Mouse (Mus musculus) forebrain, embryonic 12.5 days (tissue): ENCODE results near the gene Sema3e. TPM values are rescaled to one million over a fixed set of nuclear protein-coding genes. Genes with fewer than 3 reads are reported as not detected.

Source experiments
- ATAC-seq: fragments of 200-750 bp; cut with Nextera tagmentation; 2 replicates; pipeline ENCODE4 v1.8.0; 2017; ENCODE audit warnings: moderate TSS enrichment; ENCODE audit not compliant: low FRiP score
- H3K27ac ChIP-seq: fragments of 300-500 bp; sonication (generic); 2 replicates; pipeline ENCODE4 v1.5.1; 2016; ENCODE audit warnings: mild to moderate bottlenecking
- H3K27me3 ChIP-seq: fragments of 300-500 bp; sonication (generic); 2 replicates; pipeline ENCODE4 v1.6.1; 2016; ENCODE audit warnings: mild to moderate bottlenecking
- H3K36me3 ChIP-seq: fragments of 300-500 bp; sonication (generic); replicated peaks from 2 replicates; pipeline ENCODE4 v1.6.1; 2016; ENCODE audit warnings: mild to moderate bottlenecking
- H3K4me1 ChIP-seq: fragments of 300-500 bp; sonication (generic); 2 replicates; pipeline ENCODE4 v1.6.1; 2016
- H3K4me2 ChIP-seq: fragments of 300-500 bp; sonication (generic); 2 replicates; pipeline ENCODE4 v1.6.1; 2016; ENCODE audit warnings: mild to moderate bottlenecking, moderate library complexity
- H3K4me3 ChIP-seq: fragments of 300-500 bp; sonication (generic); replicated peaks from 2 replicates; pipeline ENCODE4 v1.5.1; 2016; ENCODE audit warnings: mild to moderate bottlenecking
- H3K9ac ChIP-seq: fragments of 300-500 bp; sonication (generic); 2 replicates; pipeline ENCODE4 v1.6.1; 2016; ENCODE audit warnings: mild to moderate bottlenecking
- H3K9me3 ChIP-seq: fragments of 300-500 bp; sonication (generic); 2 replicates; pipeline ENCODE4 v1.6.1; 2016
- WGBS: fragments of 180-500 bp; shearing (Covaris S2); methylation state at CpG from one replicate; pipeline ENCODE4 v1.1.7; 2016; 5-methylcytosine and 5-hydroxymethylcytosine counted together
- polyA plus RNA-seq: library from polyadenylated mRNA; unstranded; fragments of >200 nt; fragmentation: Nextera tagmentation; extraction: Ambion mirVana; gene quantifications from 2 replicates; pipeline ENCODE4 v1.2.1, GENCODE M21; 2016

The Sema3e gene
- polyA plus RNA-seq, 1 experiment from 2014 or later: 1.3 TPM

GRCm38 (mm10) chr5:14090609-14090969 is 65.5 kb downstream of the Sema3e start:
- Histone ChIP-seq H3K36me3 (no peaks in the 10 kb centered on the region), H3K9me3 (no peaks in the 10 kb centered on the region), H3K4me3 (no peak overlapping the region), H3K4me1 (peaks cover 7% of the 10 kb centered on the region), H3K9ac (no peak overlapping the region), H3K27me3 (no peaks in the 10 kb centered on the region), H3K4me2 (no peak overlapping the region), H3K27ac (no peak overlapping the region)
- no peak for ATAC-seq
- WGBS: 81% methylated on average over 4 of the region's 4 CpGs

- Histone ChIP-seq H3K4me2 (peak overlapping the region; percentile 27; the same call in 1 of the 2 replicates), H3K4me3 (no peak overlapping the region)
- 48% methylated on average over 14 of the region's 14 CpGs for WGBS
Measured at GRCm38 (mm10) chr5:14092262-14092776, 67.2 kb downstream of the Sema3e start.

GRCm38 (mm10) chr5:14096196-14096595 is 71.1 kb downstream of the Sema3e start:
- no peak for ATAC-seq
- H3K4me2 ChIP-seq: no peak overlapping the region

More at GRCm38 (mm10) chr5:14092262-14092776, 67.2 kb downstream of the Sema3e start:
- Histone ChIP-seq H3K9me3 (no peaks in the 10 kb centered on the region), H3K27me3 (no peaks in the 10 kb centered on the region), H3K27ac (no peak overlapping the region), H3K36me3 (no peaks in the 10 kb centered on the region), H3K4me1 (peaks cover 7% of the 10 kb centered on the region), H3K9ac (no peak overlapping the region)
- ATAC-seq: no peak; the same call in 1 of the 2 replicates

GRCm38 (mm10) chr5:14098677-14099076 is 73.6 kb downstream of the Sema3e start:
- Histone ChIP-seq H3K4me1 (no peaks in the 10 kb centered on the region), H3K27me3 (no peaks in the 10 kb centered on the region), H3K4me2 (no peak overlapping the region), H3K9ac (no peak overlapping the region), H3K36me3 (no peaks in the 10 kb centered on the region), H3K27ac (no peak overlapping the region), H3K9me3 (no peaks in the 10 kb centered on the region), H3K4me3 (no peak overlapping the region)
- ATAC-seq: no peak
- WGBS: 92% methylated on average over 3 of the region's 3 CpGs

More at GRCm38 (mm10) chr5:14096196-14096595, 71.1 kb downstream of the Sema3e start:
- Histone ChIP-seq H3K9ac (no peak overlapping the region), H3K27ac (no peak overlapping the region), H3K27me3 (no peaks in the 10 kb centered on the region), H3K9me3 (no peaks in the 10 kb centered on the region), H3K36me3 (no peaks in the 10 kb centered on the region), H3K4me3 (no peak overlapping the region), H3K4me1 (peaks cover 7% of the 10 kb centered on the region)
- WGBS: 82% methylated on average over 1 of the region's 1 CpGs

- H3K4me3 ChIP-seq: no peak overlapping the region
- H3K4me1 ChIP-seq: no peaks in the 10 kb centered on the region
- 68% methylated on average over 4 of the region's 4 CpGs for WGBS
- no peaks in the 10 kb centered on the region for H3K27me3 ChIP-seq
- no peaks in the 10 kb centered on the region for H3K9me3 ChIP-seq
- H3K9ac ChIP-seq: no peak overlapping the region
- ATAC-seq: no peak
- H3K27ac ChIP-seq: no peak overlapping the region
- H3K4me2 ChIP-seq: no peak overlapping the region
- no peaks in the 10 kb centered on the region for H3K36me3 ChIP-seq
Measured at GRCm38 (mm10) chr5:14107365-14107764, 82.3 kb downstream of the Sema3e start.

GRCm38 (mm10) chr5:14109001-14109400 is 83.9 kb downstream of the Sema3e start:
- no peak for ATAC-seq

GRCm38 (mm10) chr5:14111401-14111800 is 86.3 kb downstream of the Sema3e start:
- no peak overlapping the region for H3K27ac ChIP-seq
- H3K9me3 ChIP-seq: no peaks in the 10 kb centered on the region
- no peak overlapping the region for H3K4me3 ChIP-seq
- no peaks in the 10 kb centered on the region for H3K27me3 ChIP-seq
- WGBS: 80% methylated on average over 4 of the region's 4 CpGs
- no peak overlapping the region for H3K9ac ChIP-seq
- no peaks in the 10 kb centered on the region for H3K4me1 ChIP-seq
- ATAC-seq: no peak
- H3K36me3 ChIP-seq: no peaks in the 10 kb centered on the region
- H3K4me2 ChIP-seq: no peak overlapping the region

More at GRCm38 (mm10) chr5:14109001-14109400, 83.9 kb downstream of the Sema3e start:
- 91% methylated on average over 4 of the region's 4 CpGs for WGBS
- no peak overlapping the region for H3K4me2 ChIP-seq
- no peaks in the 10 kb centered on the region for H3K4me1 ChIP-seq
- H3K4me3 ChIP-seq: no peak overlapping the region
- H3K9me3 ChIP-seq: no peaks in the 10 kb centered on the region
- no peaks in the 10 kb centered on the region for H3K36me3 ChIP-seq
- H3K27me3 ChIP-seq: no peaks in the 10 kb centered on the region
- no peak overlapping the region for H3K9ac ChIP-seq
- H3K27ac ChIP-seq: no peak overlapping the region

- H3K27ac ChIP-seq: no peak overlapping the region
- peak; percentile 80; the same call in 1 of the 2 replicates for ATAC-seq
- H3K36me3 ChIP-seq: no peaks in the 10 kb centered on the region
- H3K4me1 ChIP-seq: no peaks in the 10 kb centered on the region; the same call in 1 of the 2 replicates
- H3K9ac ChIP-seq: no peak overlapping the region
- no peak overlapping the region for H3K4me2 ChIP-seq
- no peaks in the 10 kb centered on the region for H3K9me3 ChIP-seq
- no peak overlapping the region for H3K4me3 ChIP-seq
- no peaks in the 10 kb centered on the region for H3K27me3 ChIP-seq
- WGBS: 42% methylated on average over 5 of the region's 5 CpGs
Measured at GRCm38 (mm10) chr5:14121902-14122301, 96.8 kb downstream of the Sema3e start.

- Histone ChIP-seq H3K27me3 (no peaks in the 10 kb centered on the region), H3K36me3 (no peaks in the 10 kb centered on the region), H3K4me3 (no peak overlapping the region), H3K4me1 (no peaks in the 10 kb centered on the region; the same call in 1 of the 2 replicates), H3K4me2 (no peak overlapping the region), H3K9ac (no peak overlapping the region), H3K27ac (no peak overlapping the region), H3K9me3 (no peaks in the 10 kb centered on the region)
- ATAC-seq: no peak
- 69% methylated on average over 1 of the region's 1 CpGs for WGBS
Measured at GRCm38 (mm10) chr5:14126591-14126990, 101.5 kb downstream of the Sema3e start.

GRCm38 (mm10) chr5:14135929-14136328 is 110.9 kb downstream of the Sema3e start:
- no peak overlapping the region for H3K9ac ChIP-seq
- no peak overlapping the region for H3K4me2 ChIP-seq
- no peaks in the 10 kb centered on the region for H3K36me3 ChIP-seq
- H3K9me3 ChIP-seq: no peaks in the 10 kb centered on the region
- H3K4me1 ChIP-seq: no peaks in the 10 kb centered on the region; the same call in 1 of the 2 replicates
- peak; percentile 60; the same call in 1 of the 2 replicates for ATAC-seq
- WGBS: 32% methylated on average over 8 of the region's 8 CpGs
- H3K4me3 ChIP-seq: no peak overlapping the region
- no peaks in the 10 kb centered on the region for H3K27me3 ChIP-seq
- H3K27ac ChIP-seq: no peak overlapping the region

- no peak overlapping the region for H3K9ac ChIP-seq
- peak; percentile 61; the same call in 1 of the 2 replicates for ATAC-seq
- no peaks in the 10 kb centered on the region; the same call in 1 of the 2 replicates for H3K4me1 ChIP-seq
- no peaks in the 10 kb centered on the region for H3K36me3 ChIP-seq
- no peaks in the 10 kb centered on the region for H3K27me3 ChIP-seq
- WGBS: 39% methylated on average over 1 of the region's 1 CpGs
- no peaks in the 10 kb centered on the region for H3K9me3 ChIP-seq
- H3K27ac ChIP-seq: no peak overlapping the region
- H3K4me3 ChIP-seq: no peak overlapping the region
- no peak overlapping the region for H3K4me2 ChIP-seq
Measured at GRCm38 (mm10) chr5:14138725-14139124, 113.6 kb downstream of the Sema3e start.

GRCm38 (mm10) chr5:14162579-14162978 is 137.5 kb downstream of the Sema3e start:
- H3K27me3 ChIP-seq: no peaks in the 10 kb centered on the region
- H3K4me1 ChIP-seq: no peaks in the 10 kb centered on the region
- no peak overlapping the region for H3K4me2 ChIP-seq
- H3K4me3 ChIP-seq: no peak overlapping the region
- 80% methylated on average over 5 of the region's 5 CpGs for WGBS
- no peak overlapping the region for H3K27ac ChIP-seq
- no peaks in the 10 kb centered on the region for H3K36me3 ChIP-seq
- H3K9me3 ChIP-seq: no peaks in the 10 kb centered on the region
- no peak overlapping the region for H3K9ac ChIP-seq
- ATAC-seq: no peak

GRCm38 (mm10) chr5:14163280-14163679 is 138.2 kb downstream of the Sema3e start:
- Histone ChIP-seq H3K9me3 (no peaks in the 10 kb centered on the region), H3K4me1 (no peaks in the 10 kb centered on the region), H3K27me3 (no peaks in the 10 kb centered on the region), H3K9ac (no peak overlapping the region), H3K36me3 (no peaks in the 10 kb centered on the region), H3K4me3 (no peak overlapping the region), H3K4me2 (no peak overlapping the region), H3K27ac (no peak overlapping the region)
- no peak for ATAC-seq
- 88% methylated on average over 3 of the region's 3 CpGs for WGBS
